Mouse (Mus musculus): ENCODE data around the gene B3galt5. TPM values are rescaled to one million over a fixed set of nuclear protein-coding genes. Genes with fewer than 3 reads are reported as not detected.

The B3galt5 gene
- total RNA-seq, 2 experiments from 2014 or later = not detected

GRCm38 (mm10) chr16:96249635-96250034 is 14.0 kb downstream of the B3galt5 start:
- no peak for ATAC-seq (replicated peaks; ENCODE audit: low FRiP score, poor library complexity, severe bottlenecking)

- ATAC-seq (replicated peaks; ENCODE audit: low FRiP score, poor library complexity, severe bottlenecking) = no peak
These were observed 16.5 kb downstream of the B3galt5 start for GRCm38 (mm10) chr16:96252146-96252545.

GRCm38 (mm10) chr16:96258429-96258828 is 22.8 kb downstream of the B3galt5 start:
- ATAC-seq (replicated peaks; ENCODE audit: low FRiP score, poor library complexity, severe bottlenecking) = no peak

- ATAC-seq (replicated peaks; ENCODE audit: low FRiP score, poor library complexity, severe bottlenecking) = no peak
These were observed 36.1 kb downstream of the B3galt5 start for GRCm38 (mm10) chr16:96271736-96272135.

- ATAC-seq (replicated peaks; ENCODE audit: low FRiP score, poor library complexity, severe bottlenecking) = 0 out of 2 replicates have a peak, but pooled peaks have one; percentile 14
These were observed 37.5 kb downstream of the B3galt5 start for GRCm38 (mm10) chr16:96272929-96273619.

- no peak for ATAC-seq (replicated peaks; ENCODE audit: low FRiP score, poor library complexity, severe bottlenecking)
These were observed 41.0 kb downstream of the B3galt5 start for GRCm38 (mm10) chr16:96276596-96276995.

- ATAC-seq (replicated peaks; ENCODE audit: low FRiP score, poor library complexity, severe bottlenecking) = no peak
These were observed 43.1 kb downstream of the B3galt5 start for GRCm38 (mm10) chr16:96278491-96279224.

- no peak for ATAC-seq (replicated peaks; ENCODE audit: low FRiP score, poor library complexity, severe bottlenecking)
These were observed 45.4 kb downstream of the B3galt5 start for GRCm38 (mm10) chr16:96280719-96281605.

- ATAC-seq (replicated peaks; ENCODE audit: low FRiP score, poor library complexity, severe bottlenecking) = no peak
These were observed 47.0 kb downstream of the B3galt5 start for GRCm38 (mm10) chr16:96282566-96282965.

GRCm38 (mm10) chr16:96291885-96292284 is 56.3 kb downstream of the B3galt5 start:
- ATAC-seq (replicated peaks; ENCODE audit: low FRiP score, poor library complexity, severe bottlenecking) = no peak

- no peak for ATAC-seq (replicated peaks; ENCODE audit: low FRiP score, poor library complexity, severe bottlenecking)
These were observed 57.1 kb downstream of the B3galt5 start for GRCm38 (mm10) chr16:96292530-96293173.

- no peak for ATAC-seq (replicated peaks; ENCODE audit: low FRiP score, poor library complexity, severe bottlenecking)
These were observed 62.5 kb downstream of the B3galt5 start for GRCm38 (mm10) chr16:96298075-96298474.

- no peak for ATAC-seq (replicated peaks; ENCODE audit: low FRiP score, poor library complexity, severe bottlenecking)
These were observed 63.0 kb downstream of the B3galt5 start for GRCm38 (mm10) chr16:96298574-96298973.

- no peak for ATAC-seq (replicated peaks; ENCODE audit: low FRiP score, poor library complexity, severe bottlenecking)
These were observed 67.8 kb downstream of the B3galt5 start for GRCm38 (mm10) chr16:96303356-96303755.

- no peak for ATAC-seq (replicated peaks; ENCODE audit: low FRiP score, poor library complexity, severe bottlenecking)
These were observed 68.8 kb downstream of the B3galt5 start for GRCm38 (mm10) chr16:96304438-96304837.

GRCm38 (mm10) chr16:96306905-96307304 is 71.3 kb downstream of the B3galt5 start:
- no peak for ATAC-seq (replicated peaks; ENCODE audit: low FRiP score, poor library complexity, severe bottlenecking)

GRCm38 (mm10) chr16:96317803-96318202 is 82.2 kb downstream of the B3galt5 start:
- ATAC-seq (replicated peaks; ENCODE audit: low FRiP score, poor library complexity, severe bottlenecking) = no peak

GRCm38 (mm10) chr16:96322739-96323138 is 87.1 kb downstream of the B3galt5 start:
- ATAC-seq (replicated peaks; ENCODE audit: low FRiP score, poor library complexity, severe bottlenecking) = no peak

GRCm38 (mm10) chr16:96323166-96323565 is 87.6 kb downstream of the B3galt5 start:
- no peak for ATAC-seq (replicated peaks; ENCODE audit: low FRiP score, poor library complexity, severe bottlenecking)

Data from erythroid progenitor cell, adult 5-6 weeks (primary cell).